Comparison of ENCODE assay signal across 9 mouse cellular contexts in the genomic region with DNA sequence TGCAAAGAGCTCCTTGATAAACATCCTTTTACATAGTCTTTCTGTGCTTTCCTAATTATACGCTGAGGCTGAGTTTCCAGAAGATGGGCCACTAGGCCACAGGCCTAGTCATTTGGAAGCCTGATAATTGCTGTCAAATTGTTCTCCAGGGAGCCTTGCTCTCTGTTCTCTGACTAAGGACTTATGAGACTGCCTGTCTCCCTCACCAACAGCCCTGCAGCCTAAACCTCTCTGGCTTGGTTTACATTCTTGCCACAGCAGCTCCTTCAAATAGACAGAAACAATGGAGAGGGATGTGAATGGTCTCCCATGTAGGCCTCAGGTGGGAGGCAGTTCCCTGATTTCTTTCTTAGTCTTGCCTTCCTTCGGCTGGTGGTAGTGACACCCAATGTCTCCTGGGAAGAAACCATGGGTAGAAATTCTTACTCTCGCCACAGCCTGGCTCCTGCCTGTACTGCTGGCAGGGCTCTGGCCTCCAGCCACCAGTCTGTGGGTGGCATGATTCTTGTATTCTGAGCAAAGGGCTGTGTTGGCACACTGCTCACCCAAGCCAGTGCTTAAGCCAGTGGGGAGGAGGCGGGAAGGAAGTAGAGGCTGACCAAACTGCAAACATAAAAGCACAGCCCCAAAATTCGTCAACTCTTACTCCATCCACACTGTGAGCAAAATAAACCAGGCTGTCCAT.
DNase-seq lines count a peak whose midpoint lies in the region; ATAC-seq lines count a peak whose summit lies in the region.
"Had no signal": no experiment of that assay in that cellular context is flagged by ENCODE, and none has a peak within 500 bp of the region (broad histone marks: within the 10 kb centered on the region; RNA-seq: fewer than 3 reads in every experiment).

No protein-coding gene starts in this region.

- H3K9me3 ChIP-seq in neural tube, embryonic 14.5 days (ENCODE audit: control insufficient read depth, low read length): no peaks in the 10 kb centered on the region
- H3K9me3 ChIP-seq in heart, embryonic 11.5 days (replicated peaks; ENCODE audit: control insufficient read depth, low read length): no peaks in the 10 kb centered on the region
- H3K9me3 ChIP-seq: liver, embryonic 13.5 days had no signal

- H3K4me3 ChIP-seq in neural tube, embryonic 14.5 days (ENCODE audit: low read depth, low read length): no peak overlapping the region
- no peak overlapping the region for H3K4me3 ChIP-seq in heart, embryonic 11.5 days (ENCODE audit: low read depth, low read length)
- H3K4me3 ChIP-seq: liver, embryonic 13.5 days had no signal

- H3K27me3 ChIP-seq in neural tube, embryonic 14.5 days (ENCODE audit: control insufficient read depth, insufficient read depth, low read length): no peaks in the 10 kb centered on the region
- H3K27me3 ChIP-seq in heart, embryonic 11.5 days (ENCODE audit: control insufficient read depth, insufficient read depth, low read length): no peaks in the 10 kb centered on the region
- H3K27me3 ChIP-seq: liver, embryonic 13.5 days had no signal

- no peak overlapping the region for H3K9ac ChIP-seq in neural tube, embryonic 14.5 days (replicated peaks; ENCODE audit: low read depth, low read length)
- H3K9ac ChIP-seq in heart, embryonic 11.5 days (ENCODE audit: low read depth, low read length): no peak overlapping the region
- H3K9ac ChIP-seq: liver, embryonic 13.5 days had no signal

- H3K36me3 ChIP-seq in neural tube, embryonic 14.5 days (ENCODE audit: control insufficient read depth, insufficient read depth, low read length): no peaks in the 10 kb centered on the region
- H3K36me3 ChIP-seq in heart, embryonic 11.5 days (ENCODE audit: control insufficient read depth, insufficient read depth, low read length): no peaks in the 10 kb centered on the region
- H3K36me3 ChIP-seq: liver, embryonic 13.5 days had no signal

- H3K4me1 ChIP-seq in neural tube, embryonic 14.5 days (ENCODE audit: control insufficient read depth, insufficient read depth, low read length): no peaks in the 10 kb centered on the region
- no peaks in the 10 kb centered on the region for H3K4me1 ChIP-seq in heart, embryonic 11.5 days (ENCODE audit: control insufficient read depth, insufficient read depth, low read length)
- H3K4me1 ChIP-seq: liver, embryonic 13.5 days had no signal

- peak; percentile 79; the same call in 1 of the 2 replicates for ATAC-seq in neural tube, embryonic 14.5 days (ENCODE audit: low read depth)
- ATAC-seq in heart, embryonic 11.5 days (replicated peaks; ENCODE audit: insufficient number of reproducible peaks, low FRiP score, low TSS enrichment): no peak

- intact Hi-C loops in gastrocnemius, postnatal 36 days (cut with DNase I): no loop called here

- H3K27ac ChIP-seq in neural tube, embryonic 14.5 days (ENCODE audit: low read depth, low read length): no peak overlapping the region
- H3K27ac ChIP-seq in heart, embryonic 11.5 days (ENCODE audit: low read depth, low read length): no peak overlapping the region
- H3K27ac ChIP-seq: liver, embryonic 13.5 days had no signal

- H3K4me2 ChIP-seq in neural tube, embryonic 14.5 days (ENCODE audit: low read depth, low read length): no peak overlapping the region
- H3K4me2 ChIP-seq in heart, embryonic 11.5 days: no peak overlapping the region
- H3K4me2 ChIP-seq: liver, embryonic 13.5 days had no signal

- peak; percentile 24 for DNase-seq in gastrocnemius, postnatal 10 days
- no peak for DNase-seq in gastrocnemius, postnatal 36 days
- peak; percentile 8 to 34 for DNase-seq in adrenal gland, adult 18-20 months (ENCODE audit: low spot score in 2 of 2)
- peak; percentile 81 for DNase-seq in fat pad, adult 2 months (ENCODE audit: extremely low read depth, low read depth, low spot score)
- DNase-seq in layer of hippocampus, adult 8-10 months (ENCODE audit: low spot score in 2 of 2): peak; percentile 47 to 58
- no peak for DNase-seq in thymus, postnatal 0 days (ENCODE audit: low spot score)
- DNase-seq: liver, embryonic 13.5 days had no signal

- 63% methylated on average over 5 of the region's 5 CpGs for WGBS in neural tube, embryonic 14.5 days
- WGBS in heart, embryonic 11.5 days (ENCODE audit: insufficient replicate concordance): 72% methylated on average over 5 of the region's 5 CpGs

Comparison
In these comparisons a context has a peak if more than half of its experiments do, and no peak if none do; other contexts are left out.
1. DNase-seq: peak in gastrocnemius, postnatal 10 days (single experiment), adrenal gland, adult 18-20 months (2 of 2), fat pad, adult 2 months (single experiment) and layer of hippocampus, adult 8-10 months (2 of 2); none in gastrocnemius, postnatal 36 days (0 of 2) and thymus, postnatal 0 days (single experiment).